Mouse (Mus musculus): ENCODE data around the gene 4930438A08Rik. TPM values are rescaled to one million over a fixed set of nuclear protein-coding genes. Genes with fewer than 3 reads are reported as not detected.
"Not testable (repeated sequence)": the region's sequence is repeated elsewhere in the genome, so short reads cannot be mapped to it uniquely, and the experiment has no call there.

Gene 4930438A08Rik
- 0.20 TPM in 1 of 2 replicates, not detected in the other for polyA plus RNA-seq (2014; fragmentation: Nextera tagmentation; extraction: Ambion mirVana)

DNA sequence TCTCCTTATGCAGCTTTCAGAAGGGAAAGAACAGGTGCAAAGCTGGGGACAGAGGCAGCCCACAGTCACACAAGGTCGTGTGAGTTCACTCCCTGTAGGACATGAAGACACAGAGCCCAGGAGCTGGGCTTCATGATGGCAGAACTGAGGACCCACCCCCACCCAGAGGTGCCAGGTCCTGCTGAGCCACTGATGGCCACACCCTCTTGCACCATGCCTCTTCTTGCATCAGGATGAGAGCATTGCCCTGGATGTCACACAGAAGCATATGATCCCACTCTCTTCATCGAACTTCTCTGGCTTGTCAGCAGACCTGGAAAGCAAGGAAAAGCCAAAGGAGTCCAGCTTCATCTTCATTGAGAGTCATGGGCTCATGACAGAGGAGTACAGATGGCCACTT lies at the start of gene 4930438A08Rik:
TSS of gene 4930438A08Rik (plus strand) at position 228 of the 400 bp plus-strand sequence.
- ATAC-seq (replicated peaks; ENCODE audit: insufficient number of reproducible peaks, low FRiP score, low TSS enrichment, low read depth) (no peak), DNase-seq (ENCODE audit: low spot score) (no peak)
- Histone ChIP-seq H3K9me3 (replicated peaks; ENCODE audit: control insufficient read depth, low read length) (no peaks in the 10 kb centered on the region), H3K27me3 (ENCODE audit: control insufficient read depth, insufficient read depth, low read length) (no peaks in the 10 kb centered on the region), H3K27ac (replicated peaks; ENCODE audit: low read depth, low read length) (no peak within 1 kb of the TSS), H3K9ac (replicated peaks; ENCODE audit: low read length) (no peak within 1 kb of the TSS), H3K4me1 (ENCODE audit: control insufficient read depth, insufficient read depth, low read length) (no peaks in the 10 kb centered on the region), H3K36me3 (replicated peaks; ENCODE audit: control insufficient read depth, insufficient read depth, low read depth, low read length) (no peaks in the 10 kb centered on the region), H3K4me3 (ENCODE audit: low read depth, low read length) (no peak within 1 kb of the TSS), H3K4me2 (ENCODE audit: low read depth, low read length) (no peak within 1 kb of the TSS)
- WGBS, result 41% methylated on average over 2 of the region's 2 CpGs

DNA sequence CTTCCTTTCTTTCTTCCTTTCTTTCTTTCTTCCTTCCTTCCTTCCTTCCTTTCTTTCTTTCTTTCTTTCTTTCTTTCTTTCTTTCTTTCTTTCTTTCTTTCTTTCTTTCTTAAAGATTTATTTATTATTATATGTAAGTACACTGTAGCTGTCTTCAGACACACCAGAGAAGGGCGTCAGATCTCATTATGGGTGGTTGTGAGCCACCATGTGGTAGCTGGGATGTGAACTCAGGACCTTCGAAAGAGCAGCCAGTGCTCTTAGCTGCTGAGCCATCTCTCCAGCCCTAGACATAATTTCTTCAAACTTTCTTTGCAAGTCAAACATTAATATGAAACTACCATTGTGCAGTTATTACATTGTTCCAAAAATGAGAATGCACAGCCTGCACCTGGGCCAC lies 49.7 kb upstream of the 4930438A08Rik start:
- not testable (repeated sequence) for H3K9ac ChIP-seq (replicated peaks; ENCODE audit: low read length); H3K27ac ChIP-seq (replicated peaks; ENCODE audit: low read depth, low read length); H3K4me2 ChIP-seq (ENCODE audit: low read depth, low read length); ATAC-seq (replicated peaks; ENCODE audit: insufficient number of reproducible peaks, low FRiP score, low TSS enrichment, low read depth); H3K9me3 ChIP-seq (replicated peaks; ENCODE audit: control insufficient read depth, low read length); H3K27me3 ChIP-seq (ENCODE audit: control insufficient read depth, insufficient read depth, low read length); H3K4me3 ChIP-seq (ENCODE audit: low read depth, low read length); DNase-seq (ENCODE audit: low spot score); H3K36me3 ChIP-seq (replicated peaks; ENCODE audit: control insufficient read depth, insufficient read depth, low read depth, low read length); H3K4me1 ChIP-seq (ENCODE audit: control insufficient read depth, insufficient read depth, low read length)
- WGBS, result 78% methylated on average over 2 of the region's 2 CpGs

- DNase-seq (ENCODE audit: low spot score) (peak; percentile 84), ATAC-seq (replicated peaks; ENCODE audit: insufficient number of reproducible peaks, low FRiP score, low TSS enrichment, low read depth) (no peak; the same call in 1 of the 2 replicates)
- no peaks in the 10 kb centered on the region for H3K36me3 ChIP-seq (replicated peaks; ENCODE audit: control insufficient read depth, insufficient read depth, low read depth, low read length)
- no peak overlapping the region for H3K4me2 ChIP-seq (ENCODE audit: low read depth, low read length)
- H3K9me3 ChIP-seq (replicated peaks; ENCODE audit: control insufficient read depth, low read length), result no peaks in the 10 kb centered on the region
- H3K4me1 ChIP-seq (ENCODE audit: control insufficient read depth, insufficient read depth, low read length), result no peaks in the 10 kb centered on the region
- no peak overlapping the region for H3K27ac ChIP-seq (replicated peaks; ENCODE audit: low read depth, low read length)
- no peaks in the 10 kb centered on the region for H3K27me3 ChIP-seq (ENCODE audit: control insufficient read depth, insufficient read depth, low read length)
- H3K9ac ChIP-seq (replicated peaks; ENCODE audit: low read length), result no peak overlapping the region
- 13% methylated on average over 5 of the region's 5 CpGs for WGBS
- H3K4me3 ChIP-seq (ENCODE audit: low read depth, low read length), result no peak overlapping the region
Measured at GRCm38 (mm10) chr11:58225655-58226054, 48.9 kb upstream of the 4930438A08Rik start.

DNA sequence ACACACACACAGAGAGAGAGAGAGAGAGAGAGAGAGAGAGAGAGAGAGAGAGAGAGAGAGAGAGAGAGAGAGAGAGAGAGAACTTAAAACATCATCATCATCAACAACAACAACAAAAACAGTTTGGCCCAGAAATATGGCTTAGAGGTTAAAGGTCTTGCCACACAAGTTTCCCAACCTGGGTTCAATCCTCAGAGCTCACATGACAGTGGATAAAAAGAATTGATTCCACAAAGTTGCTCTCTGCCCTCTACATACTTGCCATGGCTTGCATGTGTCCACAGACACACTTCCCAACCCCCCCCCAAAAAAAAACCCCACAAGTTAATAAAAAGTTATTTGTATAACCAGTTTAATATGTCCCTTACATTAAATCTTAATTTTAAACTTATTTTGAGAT lies 48.2 kb upstream of the 4930438A08Rik start:
- Histone ChIP-seq H3K27ac (replicated peaks; ENCODE audit: low read depth, low read length) (no peak overlapping the region), H3K9ac (replicated peaks; ENCODE audit: low read length) (no peak overlapping the region), H3K4me2 (ENCODE audit: low read depth, low read length) (no peak overlapping the region), H3K36me3 (replicated peaks; ENCODE audit: control insufficient read depth, insufficient read depth, low read depth, low read length) (no peaks in the 10 kb centered on the region), H3K4me3 (ENCODE audit: low read depth, low read length) (no peak overlapping the region), H3K9me3 (replicated peaks; ENCODE audit: control insufficient read depth, low read length) (no peaks in the 10 kb centered on the region), H3K4me1 (ENCODE audit: control insufficient read depth, insufficient read depth, low read length) (no peaks in the 10 kb centered on the region), H3K27me3 (ENCODE audit: control insufficient read depth, insufficient read depth, low read length) (no peaks in the 10 kb centered on the region)
- DNase-seq (ENCODE audit: low spot score) (no peak), ATAC-seq (replicated peaks; ENCODE audit: insufficient number of reproducible peaks, low FRiP score, low TSS enrichment, low read depth) (no peak)

GRCm38 (mm10) chr11:58228021-58228420 lies 46.6 kb upstream of the 4930438A08Rik start:
- H3K9ac ChIP-seq (replicated peaks; ENCODE audit: low read length); DNase-seq (ENCODE audit: low spot score); H3K9me3 ChIP-seq (replicated peaks; ENCODE audit: control insufficient read depth, low read length); H3K4me1 ChIP-seq (ENCODE audit: control insufficient read depth, insufficient read depth, low read length); ATAC-seq (replicated peaks; ENCODE audit: insufficient number of reproducible peaks, low FRiP score, low TSS enrichment, low read depth); H3K36me3 ChIP-seq (replicated peaks; ENCODE audit: control insufficient read depth, insufficient read depth, low read depth, low read length); H3K4me3 ChIP-seq (ENCODE audit: low read depth, low read length); H3K27ac ChIP-seq (replicated peaks; ENCODE audit: low read depth, low read length); H3K27me3 ChIP-seq (ENCODE audit: control insufficient read depth, insufficient read depth, low read length); H3K4me2 ChIP-seq (ENCODE audit: low read depth, low read length): not testable (repeated sequence)
- WGBS, result 89% methylated on average over 1 of the region's 2 CpGs

GRCm38 (mm10) chr11:58230396-58230910 lies 44.1 kb upstream of the 4930438A08Rik start:
- DNase-seq (ENCODE audit: low spot score), result peak; percentile 11
- no peak overlapping the region for H3K4me2 ChIP-seq (ENCODE audit: low read depth, low read length)
- no peaks in the 10 kb centered on the region for H3K4me1 ChIP-seq (ENCODE audit: control insufficient read depth, insufficient read depth, low read length)
- no peaks in the 10 kb centered on the region for H3K9me3 ChIP-seq (replicated peaks; ENCODE audit: control insufficient read depth, low read length)
- no peak overlapping the region for H3K4me3 ChIP-seq (ENCODE audit: low read depth, low read length)
- no peaks in the 10 kb centered on the region for H3K36me3 ChIP-seq (replicated peaks; ENCODE audit: control insufficient read depth, insufficient read depth, low read depth, low read length)
- H3K9ac ChIP-seq (replicated peaks; ENCODE audit: low read length), result no peak overlapping the region
- H3K27ac ChIP-seq (replicated peaks; ENCODE audit: low read depth, low read length), result no peak overlapping the region
- H3K27me3 ChIP-seq (ENCODE audit: control insufficient read depth, insufficient read depth, low read length), result no peaks in the 10 kb centered on the region
- ATAC-seq (replicated peaks; ENCODE audit: insufficient number of reproducible peaks, low FRiP score, low TSS enrichment, low read depth), result no peak
- WGBS, result 54% methylated on average over 16 of the region's 16 CpGs

- no peak overlapping the region for H3K9ac ChIP-seq (replicated peaks; ENCODE audit: low read length)
- H3K9me3 ChIP-seq (replicated peaks; ENCODE audit: control insufficient read depth, low read length), result no peaks in the 10 kb centered on the region
- 90% methylated on average over 8 of the region's 8 CpGs for WGBS
- no peaks in the 10 kb centered on the region for H3K4me1 ChIP-seq (ENCODE audit: control insufficient read depth, insufficient read depth, low read length)
- no peak overlapping the region for H3K27ac ChIP-seq (replicated peaks; ENCODE audit: low read depth, low read length)
- no peaks in the 10 kb centered on the region for H3K27me3 ChIP-seq (ENCODE audit: control insufficient read depth, insufficient read depth, low read length)
- H3K4me2 ChIP-seq (ENCODE audit: low read depth, low read length), result no peak overlapping the region
- DNase-seq (ENCODE audit: low spot score) (no peak), ATAC-seq (replicated peaks; ENCODE audit: insufficient number of reproducible peaks, low FRiP score, low TSS enrichment, low read depth) (no peak)
- no peak overlapping the region for H3K4me3 ChIP-seq (ENCODE audit: low read depth, low read length)
- no peaks in the 10 kb centered on the region for H3K36me3 ChIP-seq (replicated peaks; ENCODE audit: control insufficient read depth, insufficient read depth, low read depth, low read length)
Measured at GRCm38 (mm10) chr11:58231156-58231555, 43.4 kb upstream of the 4930438A08Rik start.

DNA sequence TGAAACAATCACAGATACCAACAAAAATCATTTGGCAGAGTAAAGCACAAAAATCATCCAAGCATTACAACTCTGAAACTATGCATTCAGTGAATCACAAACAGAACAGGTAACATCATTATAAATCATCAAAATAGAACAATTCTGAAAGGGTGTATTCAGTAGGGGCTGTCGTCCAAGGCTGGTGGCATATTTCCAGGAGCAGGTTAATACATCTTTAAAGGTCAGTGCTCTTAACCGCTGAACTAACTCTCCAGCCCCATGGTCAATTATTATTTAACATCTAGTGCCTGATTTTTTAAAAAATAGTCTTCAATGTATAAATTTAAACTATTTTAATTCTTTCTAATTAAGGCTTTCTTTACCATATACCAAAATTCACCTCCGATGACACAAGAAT lies 40.0 kb upstream of the 4930438A08Rik start:
- H3K27me3 ChIP-seq (ENCODE audit: control insufficient read depth, insufficient read depth, low read length); H3K9me3 ChIP-seq (replicated peaks; ENCODE audit: control insufficient read depth, low read length); H3K4me1 ChIP-seq (ENCODE audit: control insufficient read depth, insufficient read depth, low read length); H3K4me3 ChIP-seq (ENCODE audit: low read depth, low read length); DNase-seq (ENCODE audit: low spot score); H3K27ac ChIP-seq (replicated peaks; ENCODE audit: low read depth, low read length); H3K36me3 ChIP-seq (replicated peaks; ENCODE audit: control insufficient read depth, insufficient read depth, low read depth, low read length); H3K4me2 ChIP-seq (ENCODE audit: low read depth, low read length); ATAC-seq (replicated peaks; ENCODE audit: insufficient number of reproducible peaks, low FRiP score, low TSS enrichment, low read depth); H3K9ac ChIP-seq (replicated peaks; ENCODE audit: low read length): not testable (repeated sequence)
- WGBS, result 81% methylated on average over 3 of the region's 3 CpGs

Measured in embryonic facial prominence, embryonic 11.5 days (tissue).